Comparison of ENCODE assay signal across 14 mouse cellular contexts in the genomic region with DNA sequence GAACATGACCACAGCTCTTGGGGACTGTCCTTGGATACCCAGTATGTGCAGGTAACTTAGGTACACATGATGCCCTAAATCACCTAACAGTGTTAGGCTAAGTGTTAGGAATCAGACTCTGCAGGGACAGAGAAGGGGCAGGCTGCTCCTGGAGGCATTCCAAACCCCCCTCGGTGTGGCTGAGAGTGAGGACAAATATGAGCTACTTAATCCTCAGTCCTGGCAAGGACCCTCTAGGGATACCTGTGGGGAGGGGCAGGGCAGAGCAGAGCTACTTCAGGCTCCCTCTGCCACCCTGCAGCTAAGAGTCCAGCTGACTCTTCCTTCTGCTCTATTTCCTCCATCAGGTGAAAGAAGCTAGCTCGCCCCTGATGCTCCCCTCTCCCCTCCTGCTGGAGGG. TPM values are rescaled to one million over a fixed set of nuclear protein-coding genes. Genes with fewer than 3 reads are reported as not detected.
DNase-seq lines count a peak whose midpoint lies in the region; ATAC-seq lines count a peak whose summit lies in the region.
"Had no signal": no experiment of that assay in that cellular context is flagged by ENCODE, and none has a peak within 500 bp of the region (broad histone marks: within the 10 kb centered on the region; RNA-seq: fewer than 3 reads in every experiment).

No protein-coding gene starts in this region.

- H3K36me3 ChIP-seq in hindbrain, embryonic 16.5 days (ENCODE audit: control insufficient read depth, insufficient read depth, low read length) = no peaks in the 10 kb centered on the region
- H3K36me3 ChIP-seq: midbrain, embryonic 12.5 days had no signal

- H3K27ac ChIP-seq in hindbrain, embryonic 16.5 days (ENCODE audit: low read depth, low read length) = no peak overlapping the region
- H3K27ac ChIP-seq: liver, embryonic 14.5 days; midbrain, embryonic 12.5 days had no signal

- peak; percentile 16 for DNase-seq in gastrocnemius, postnatal 14 days
- no peak for DNase-seq in gastrocnemius, postnatal 36 days
- peak; percentile 74 for DNase-seq in brain, adult 2 months (ENCODE audit: low read depth, low spot score)
- peak; percentile 84 for DNase-seq in cerebellum, adult 11-12 months
- DNase-seq in frontal cortex, postnatal 10 days (ENCODE audit: low spot score in 2 of 2) = no peak
- DNase-seq in ovary, postnatal 14 days (ENCODE audit: low spot score) = no peak
- DNase-seq: heart, postnatal 14 days; kidney, postnatal 36 days; layer of hippocampus, postnatal 36 days; right cerebral cortex, postnatal 14 days had no signal

- 28% methylated on average over 2 of the region's 2 CpGs for WGBS in hindbrain, embryonic 16.5 days

- H3K9ac ChIP-seq in hindbrain, embryonic 16.5 days (ENCODE audit: low read depth, low read length) = no peak overlapping the region
- H3K9ac ChIP-seq: liver, embryonic 14.5 days; midbrain, embryonic 12.5 days had no signal

- intact Hi-C loops in gastrocnemius, postnatal 14 days (cut with DNase I; ENCODE audit: low total_unique reads) = no loop called here
- intact Hi-C loops in gastrocnemius, postnatal 36 days (cut with DNase I) = no loop called here

- H3K9me3 ChIP-seq in hindbrain, embryonic 16.5 days (ENCODE audit: control insufficient read depth, low read length) = no peaks in the 10 kb centered on the region
- H3K9me3 ChIP-seq: midbrain, embryonic 12.5 days had no signal

- H3K4me3 ChIP-seq in hindbrain, embryonic 16.5 days (ENCODE audit: low read length) = no peak overlapping the region
- H3K4me3 ChIP-seq: midbrain, embryonic 12.5 days had no signal

- no peak overlapping the region for H3K4me2 ChIP-seq in hindbrain, embryonic 16.5 days (ENCODE audit: low read length)
- H3K4me2 ChIP-seq: midbrain, embryonic 12.5 days had no signal

- peaks cover 19% of the 10 kb centered on the region for H3K4me1 ChIP-seq in hindbrain, embryonic 16.5 days (ENCODE audit: control insufficient read depth, insufficient read depth, low read depth, low read length)

- no peaks in the 10 kb centered on the region for H3K27me3 ChIP-seq in hindbrain, embryonic 16.5 days (replicated peaks; ENCODE audit: control insufficient read depth, insufficient read depth, low read length)
- H3K27me3 ChIP-seq: midbrain, embryonic 12.5 days had no signal

- 0 out of 2 replicates have a peak, but pooled peaks have one; percentile 2 for ATAC-seq in hindbrain, embryonic 16.5 days
- ATAC-seq: intestine, postnatal 0 days had no signal

RNA-seq across cellular contexts. Expression of gene Kcnc4, which starts 46.3 kb away (rescaled TPM):
- 10 to 100 TPM; 49.3 to 51.9 TPM for total RNA-seq in gastrocnemius, postnatal 14 days (2021)
- total RNA-seq in gastrocnemius, postnatal 36 days (2021) = 10 to 100 TPM; 72.7 to 86.8 TPM
- polyA plus RNA-seq in hindbrain, embryonic 16.5 days (2015; fragmentation: Nextera tagmentation; extraction: Ambion mirVana) = 8.7 and 9.7 TPM in 2 replicates
- polyA plus RNA-seq: liver, embryonic 14.5 days had no signal

Comparison
In these comparisons a context has a peak if more than half of its experiments do, and no peak if none do; other contexts are left out.
1. DNase-seq: peak in gastrocnemius, postnatal 14 days (single experiment), brain, adult 2 months (single experiment) and cerebellum, adult 11-12 months (single experiment); none in gastrocnemius, postnatal 36 days (0 of 2), frontal cortex, postnatal 10 days (0 of 2) and ovary, postnatal 14 days (single experiment).